Mouse (Mus musculus) midbrain, embryonic 10.5 days (tissue): Measurements from ENCODE around the gene Eya3. TPM values are rescaled to one million over a fixed set of nuclear protein-coding genes. Genes with fewer than 3 reads are reported as not detected.

Experiments
- DNase-seq: peaks from one replicate; pipeline ENCODE4 v3.0.0-alpha.2; 2017; ENCODE audit warnings: low spot score
- H3K27ac ChIP-seq: fragments of 300-500 bp; sonication (generic); replicated peaks from 2 replicates; pipeline ENCODE4 v1.5.1; 2016; ENCODE audit warnings: mild to moderate bottlenecking
- H3K27me3 ChIP-seq: fragments of 300-500 bp; sonication (generic); 2 replicates; pipeline ENCODE4 v1.6.1; 2016; ENCODE audit warnings: low read depth, mild to moderate bottlenecking; ENCODE audit not compliant: poor library complexity, severe bottlenecking
- H3K36me3 ChIP-seq: fragments of 300-500 bp; sonication (generic); 2 replicates; pipeline ENCODE4 v1.6.1; 2016; ENCODE audit warnings: mild to moderate bottlenecking, moderate library complexity
- H3K4me1 ChIP-seq: fragments of 300-500 bp; sonication (generic); 2 replicates; pipeline ENCODE4 v1.6.1; 2016
- H3K4me3 ChIP-seq: fragments of 300-500 bp; sonication (generic); 2 replicates; pipeline ENCODE4 v1.5.1; 2016; ENCODE audit warnings: mild to moderate bottlenecking, moderate library complexity
- H3K9me3 ChIP-seq: fragments of 300-500 bp; sonication (generic); replicated peaks from 2 replicates; pipeline ENCODE4 v1.6.1; 2016; ENCODE audit warnings: mild to moderate bottlenecking
- WGBS: fragments of 180-500 bp; shearing (Covaris S2); methylation state at CpG from one replicate; pipeline ENCODE4 v1.1.7; 2016; 5-methylcytosine and 5-hydroxymethylcytosine counted together
- polyA plus RNA-seq: library from polyadenylated mRNA; unstranded; fragments of >200 nt; fragmentation: Nextera tagmentation; extraction: Ambion mirVana; gene quantifications from 2 replicates; pipeline ENCODE4 v1.2.1, GENCODE M21; 2016

Gene Eya3
- polyA plus RNA-seq, 1 experiment from 2014 or later, result 30.1 TPM

DNA sequence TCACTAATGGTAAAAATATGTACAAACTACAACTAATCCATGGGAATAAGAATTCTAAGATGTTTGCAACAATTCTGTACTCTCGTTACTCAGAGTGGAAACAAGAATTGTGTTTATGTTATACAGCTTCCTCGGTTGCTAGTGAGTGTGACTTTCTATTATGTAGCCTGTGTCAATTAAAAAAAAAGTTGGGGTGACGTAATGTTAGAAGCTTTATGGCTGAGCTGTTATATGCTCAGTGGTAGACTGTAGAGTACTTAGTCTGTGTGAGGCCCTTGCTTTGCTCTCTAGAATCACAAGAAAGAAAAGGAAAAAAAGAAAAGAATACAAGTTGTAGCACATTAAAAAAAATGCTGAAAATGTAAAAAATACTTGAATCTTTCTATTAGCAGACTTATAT is 15.0 kb downstream of the Eya3 start:
- Histone ChIP-seq H3K27ac (no peak overlapping the region), H3K27me3 (no peaks in the 10 kb centered on the region), H3K4me3 (no peak overlapping the region), H3K9me3 (no peaks in the 10 kb centered on the region), H3K36me3 (peaks cover 24% of the 10 kb centered on the region), H3K4me1 (no peaks in the 10 kb centered on the region; the same call in 1 of the 2 replicates)
- no peak for DNase-seq
- 85% methylated on average over 3 of the region's 3 CpGs for WGBS

GRCm38 (mm10) chr4:132655290-132655689 is 16.5 kb downstream of the Eya3 start:
- WGBS, result 89% methylated on average over 5 of the region's 5 CpGs
- no peaks in the 10 kb centered on the region for H3K27me3 ChIP-seq

DNA sequence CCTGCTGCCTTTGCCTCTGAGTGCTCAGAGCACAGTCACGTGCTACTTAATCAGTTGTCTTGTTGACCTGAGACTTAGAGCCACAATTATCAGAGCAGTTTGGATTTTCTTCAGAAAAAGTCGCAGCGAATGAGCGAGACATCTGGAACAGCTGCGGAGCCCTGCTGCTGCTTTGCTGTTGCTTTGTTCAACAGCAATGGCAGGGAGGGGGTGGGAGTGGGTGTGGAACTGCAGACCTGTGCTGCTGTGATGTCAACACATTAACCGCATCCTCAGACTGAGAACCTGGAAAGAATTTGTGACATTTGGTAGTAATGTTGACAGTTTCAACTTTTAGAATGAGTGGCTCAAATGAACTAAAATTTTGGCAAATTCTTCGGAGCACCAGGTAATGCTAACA is 20.3 kb downstream of the Eya3 start:
- DNase-seq, result no peak
- no peak overlapping the region for H3K27ac ChIP-seq
- no peaks in the 10 kb centered on the region for H3K4me1 ChIP-seq
- WGBS, result 90% methylated on average over 7 of the region's 7 CpGs
- peaks cover 60% of the 10 kb centered on the region for H3K36me3 ChIP-seq
- H3K4me3 ChIP-seq, result no peak overlapping the region
- no peaks in the 10 kb centered on the region for H3K9me3 ChIP-seq
- no peaks in the 10 kb centered on the region for H3K27me3 ChIP-seq

More at GRCm38 (mm10) chr4:132655290-132655689, 16.5 kb downstream of the Eya3 start:
- peaks cover 33% of the 10 kb centered on the region for H3K36me3 ChIP-seq
- no peak for DNase-seq
- H3K27ac ChIP-seq, result no peak overlapping the region
- no peaks in the 10 kb centered on the region for H3K9me3 ChIP-seq
- no peak overlapping the region for H3K4me3 ChIP-seq
- H3K4me1 ChIP-seq, result no peaks in the 10 kb centered on the region

DNA sequence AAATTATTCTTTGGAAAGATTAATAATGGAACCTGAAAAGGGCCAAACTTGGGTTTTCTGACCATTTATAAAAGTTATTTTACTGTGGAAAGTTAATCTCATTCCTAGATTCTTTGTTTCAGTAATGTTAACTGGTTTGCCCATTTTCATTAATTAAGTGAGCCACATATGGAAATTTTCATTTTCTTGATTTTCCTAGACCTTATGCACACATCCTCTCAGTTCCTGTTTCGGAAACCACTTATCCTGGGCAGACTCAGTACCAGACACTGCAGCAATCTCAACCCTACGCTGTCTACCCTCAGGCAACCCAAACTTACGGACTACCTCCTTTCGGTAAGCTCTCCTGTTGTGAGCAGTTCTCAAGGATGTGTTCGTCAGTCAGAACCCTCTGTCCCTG is 33.9 kb downstream of the Eya3 start:
- no peak overlapping the region for H3K27ac ChIP-seq
- DNase-seq, result no peak
- no peaks in the 10 kb centered on the region for H3K27me3 ChIP-seq
- peaks cover 95% of the 10 kb centered on the region for H3K36me3 ChIP-seq
- no peak overlapping the region for H3K4me3 ChIP-seq
- 96% methylated on average over 5 of the region's 5 CpGs for WGBS
- no peaks in the 10 kb centered on the region for H3K9me3 ChIP-seq
- no peaks in the 10 kb centered on the region for H3K4me1 ChIP-seq

DNA sequence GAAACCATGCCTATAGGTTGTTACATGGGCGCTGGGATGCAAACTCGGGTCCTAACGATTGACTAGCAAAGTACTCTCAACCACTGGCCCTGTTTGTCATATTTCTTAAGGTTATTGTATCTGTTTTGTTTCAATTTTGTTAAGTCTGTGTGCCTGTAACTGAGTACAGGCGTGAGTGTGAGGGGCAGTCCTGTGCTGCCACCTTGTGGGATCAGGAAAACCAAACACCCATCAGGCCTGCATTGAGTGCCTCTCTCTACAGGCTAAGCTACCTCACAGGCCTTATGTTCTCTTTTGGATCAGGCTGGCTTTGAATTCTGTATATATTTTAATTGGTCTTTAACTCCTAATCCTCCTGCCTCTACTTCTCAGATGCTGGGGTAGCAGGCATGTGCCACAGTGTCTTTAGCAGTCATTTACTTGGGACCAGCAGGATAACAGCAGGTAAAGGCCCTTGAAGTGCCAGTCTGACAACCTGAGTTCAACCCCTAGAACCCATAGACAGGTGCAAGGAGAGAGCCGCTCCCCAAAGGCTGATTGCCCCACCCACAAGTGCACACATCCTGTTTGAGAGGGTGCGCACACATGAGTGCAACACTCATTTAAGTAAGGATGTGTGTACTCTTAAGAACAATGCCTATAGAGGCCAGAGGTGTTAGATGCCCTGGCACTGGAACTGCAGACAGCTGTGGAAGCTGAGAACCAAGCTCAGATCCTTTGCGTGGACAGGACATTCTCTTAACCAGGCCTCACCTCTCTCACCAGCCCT is 38.2 kb downstream of the Eya3 start:
- 87% methylated on average over 7 of the region's 7 CpGs for WGBS
- Histone ChIP-seq H3K4me1 (no peaks in the 10 kb centered on the region), H3K36me3 (peaks cover 91% of the 10 kb centered on the region), H3K4me3 (no peak overlapping the region), H3K27me3 (no peaks in the 10 kb centered on the region), H3K27ac (no peak overlapping the region), H3K9me3 (no peaks in the 10 kb centered on the region)
- no peak for DNase-seq

GRCm38 (mm10) chr4:132689634-132690033 is 50.8 kb downstream of the Eya3 start:
- no peak overlapping the region for H3K27ac ChIP-seq
- peaks cover 75% of the 10 kb centered on the region for H3K36me3 ChIP-seq
- 91% methylated on average over 2 of the region's 2 CpGs for WGBS
- H3K9me3 ChIP-seq, result no peaks in the 10 kb centered on the region
- H3K27me3 ChIP-seq, result no peaks in the 10 kb centered on the region
- DNase-seq, result no peak
- H3K4me1 ChIP-seq, result no peaks in the 10 kb centered on the region
- no peak overlapping the region for H3K4me3 ChIP-seq

DNA sequence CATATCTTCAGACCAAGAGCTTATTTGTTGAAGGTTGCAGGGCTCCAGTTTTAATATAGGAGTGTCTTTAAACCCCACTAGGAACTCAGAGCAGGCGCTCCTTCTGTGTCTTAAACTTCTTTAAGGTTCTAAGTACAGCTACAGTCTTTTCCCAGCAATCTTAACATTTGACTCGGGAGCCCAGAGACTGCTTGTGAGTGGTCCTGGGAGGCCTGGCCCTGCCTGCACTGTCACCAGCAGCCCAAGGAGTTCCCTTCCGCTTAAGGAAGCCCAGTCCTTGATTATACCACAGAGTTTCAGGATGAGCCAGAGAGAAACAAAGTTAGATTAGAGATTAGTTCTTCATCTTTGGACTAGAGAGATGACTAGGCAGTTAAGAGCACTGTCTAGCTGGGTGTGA is 54.6 kb downstream of the Eya3 start:
- no peaks in the 10 kb centered on the region for H3K9me3 ChIP-seq
- no peak for DNase-seq
- H3K4me3 ChIP-seq, result no peak overlapping the region
- WGBS, result 90% methylated on average over 3 of the region's 3 CpGs
- H3K27ac ChIP-seq, result no peak overlapping the region
- H3K27me3 ChIP-seq, result no peaks in the 10 kb centered on the region
- peaks cover 80% of the 10 kb centered on the region for H3K36me3 ChIP-seq
- H3K4me1 ChIP-seq, result no peaks in the 10 kb centered on the region

DNA sequence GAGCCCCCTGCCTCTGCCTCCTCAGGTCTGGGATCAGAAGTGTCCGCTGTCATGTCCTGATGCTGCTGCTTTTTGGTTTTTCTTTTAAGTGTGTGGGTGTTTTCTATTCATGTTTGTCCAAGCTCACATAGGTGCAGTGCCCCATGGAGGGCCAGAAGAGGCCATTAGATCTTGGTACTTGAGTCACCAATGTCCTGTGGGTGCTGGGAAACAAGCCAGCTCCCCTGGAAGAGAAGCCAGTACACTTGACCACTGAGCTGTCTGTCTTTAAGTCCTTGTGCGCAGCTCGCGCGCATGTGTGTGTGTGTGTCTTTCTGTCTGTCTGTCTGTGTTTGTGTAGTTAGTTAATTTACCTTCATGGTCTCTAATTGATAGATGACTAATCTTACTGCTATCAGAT is 63.3 kb downstream of the Eya3 start:
- peaks cover 98% of the 10 kb centered on the region for H3K36me3 ChIP-seq

DNA sequence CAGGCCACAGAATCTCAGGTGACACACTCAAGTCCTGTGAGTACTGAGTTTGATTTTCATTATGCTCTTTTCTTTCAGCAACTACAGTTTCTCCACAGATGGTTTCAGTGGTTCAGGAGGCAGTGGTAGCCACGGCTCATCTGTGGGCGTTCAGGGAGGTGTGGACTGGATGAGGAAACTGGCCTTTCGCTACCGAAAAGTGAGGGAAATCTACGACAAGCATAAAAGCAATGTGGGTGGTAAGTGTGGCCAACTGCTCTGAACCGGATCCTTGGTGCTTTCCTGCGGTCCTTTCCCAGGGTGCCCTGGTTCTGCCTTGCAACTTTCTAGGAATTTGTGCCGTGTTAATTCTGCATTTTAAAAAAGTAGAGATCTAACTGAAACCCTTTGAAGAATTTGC is 68.1 kb downstream of the Eya3 start:
- H3K4me3 ChIP-seq, result no peak overlapping the region
- H3K9me3 ChIP-seq, result no peaks in the 10 kb centered on the region
- H3K36me3 ChIP-seq, result peaks cover 98% of the 10 kb centered on the region
- no peaks in the 10 kb centered on the region for H3K4me1 ChIP-seq
- WGBS, result 95% methylated on average over 8 of the region's 8 CpGs
- DNase-seq, result no peak
- no peaks in the 10 kb centered on the region for H3K27me3 ChIP-seq
- H3K27ac ChIP-seq, result no peak overlapping the region

More for the DNA sequence above, 63.3 kb downstream of the Eya3 start:
- DNase-seq, result no peak
- Histone ChIP-seq H3K27me3 (no peaks in the 10 kb centered on the region), H3K4me3 (no peak overlapping the region), H3K27ac (no peak overlapping the region), H3K4me1 (no peaks in the 10 kb centered on the region), H3K9me3 (no peaks in the 10 kb centered on the region)
- 98% methylated on average over 5 of the region's 5 CpGs for WGBS

DNA sequence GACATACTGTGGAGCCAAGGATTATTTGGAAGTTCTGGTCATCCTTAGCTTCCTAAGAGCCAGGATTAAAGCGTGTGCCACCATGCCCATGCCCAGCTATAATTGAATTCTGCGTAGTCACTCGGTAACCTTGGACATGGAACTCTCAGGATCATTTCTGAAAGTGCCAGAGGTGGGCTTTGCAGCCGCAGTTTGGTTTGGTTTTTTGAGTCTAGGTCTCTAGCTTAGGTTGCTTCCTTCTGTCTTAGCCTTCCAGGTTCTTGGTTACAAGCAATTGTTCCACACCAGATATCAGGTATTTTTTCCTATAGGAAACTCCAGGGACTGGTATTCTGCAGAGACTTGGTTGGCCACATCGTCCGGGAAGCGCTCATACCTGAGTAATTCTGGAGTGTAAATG is 74.4 kb downstream of the Eya3 start:
- Histone ChIP-seq H3K27ac (no peak overlapping the region), H3K9me3 (no peaks in the 10 kb centered on the region), H3K27me3 (no peaks in the 10 kb centered on the region), H3K4me1 (no peaks in the 10 kb centered on the region), H3K4me3 (no peak overlapping the region), H3K36me3 (peaks cover 77% of the 10 kb centered on the region)
- no peak for DNase-seq
- WGBS, result 94% methylated on average over 7 of the region's 7 CpGs

DNA sequence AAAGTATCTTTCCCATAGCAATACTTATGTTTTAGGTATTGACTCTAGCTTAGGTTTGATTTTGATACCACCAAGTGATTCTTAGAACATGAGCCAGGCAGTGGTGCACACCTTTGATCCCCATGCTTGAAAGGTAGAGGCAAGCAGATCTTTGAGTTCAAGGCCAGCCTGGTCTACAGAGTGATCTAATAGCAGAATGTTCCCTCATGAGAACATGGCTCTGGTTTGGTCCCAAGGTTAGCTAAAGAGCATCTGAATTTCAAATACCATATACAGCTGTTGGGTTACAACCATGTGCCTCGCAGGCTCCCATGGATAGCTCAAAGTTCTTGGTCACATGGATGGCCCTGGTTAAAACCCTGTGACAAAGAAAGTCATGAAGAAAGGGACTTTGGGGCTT is 79.5 kb downstream of the Eya3 start:
- H3K36me3 ChIP-seq, result peaks cover 77% of the 10 kb centered on the region

GRCm38 (mm10) chr4:132728233-132728632 is 89.4 kb downstream of the Eya3 start:
- DNase-seq, result no peak
- H3K4me3 ChIP-seq, result no peak overlapping the region
- H3K27ac ChIP-seq, result no peak overlapping the region
- 93% methylated on average over 8 of the region's 8 CpGs for WGBS
- no peaks in the 10 kb centered on the region for H3K9me3 ChIP-seq
- H3K4me1 ChIP-seq, result peaks cover 16% of the 10 kb centered on the region
- H3K36me3 ChIP-seq, result peaks cover 37% of the 10 kb centered on the region
- H3K27me3 ChIP-seq, result no peaks in the 10 kb centered on the region

More for the DNA sequence above, 79.5 kb downstream of the Eya3 start:
- Histone ChIP-seq H3K4me3 (no peak overlapping the region), H3K9me3 (no peaks in the 10 kb centered on the region), H3K4me1 (no peaks in the 10 kb centered on the region), H3K27ac (no peak overlapping the region), H3K27me3 (no peaks in the 10 kb centered on the region)
- WGBS, result 98% methylated on average over 1 of the region's 1 CpGs
- DNase-seq, result no peak

DNA sequence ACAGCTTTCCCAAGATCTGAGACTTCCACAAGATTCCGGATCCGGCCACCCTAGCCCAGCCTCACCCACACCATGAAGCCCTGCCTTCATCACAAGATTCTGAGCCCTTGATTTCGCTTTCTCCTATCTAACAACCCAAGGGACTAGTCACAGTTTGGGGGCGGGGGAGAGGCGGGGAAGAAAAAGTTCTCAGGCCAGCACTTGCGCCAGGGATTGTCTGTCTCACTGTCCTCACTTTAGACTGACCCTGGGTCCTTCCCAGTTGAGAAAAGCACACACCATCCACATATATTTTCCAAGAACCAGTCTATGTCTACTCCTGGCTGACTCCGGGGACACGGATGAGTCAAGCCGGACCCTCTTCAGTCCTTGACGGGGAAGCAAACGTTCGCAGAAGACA is 92.8 kb downstream of the Eya3 start:
- Histone ChIP-seq H3K27me3 (no peaks in the 10 kb centered on the region), H3K9me3 (no peaks in the 10 kb centered on the region), H3K27ac (no peak overlapping the region; the same call in 1 of the 2 replicates), H3K4me1 (peaks cover 16% of the 10 kb centered on the region), H3K36me3 (peaks cover 12% of the 10 kb centered on the region), H3K4me3 (peak overlapping the region; percentile 68)
- WGBS, result 56% methylated on average over 12 of the region's 12 CpGs
- DNase-seq, result no peak
